Mouse (Mus musculus) c-Kit-negative CD71-positive TER-119-positive erythroid progenitor cells, embryonic 14.5 days (primary cell): ENCODE data around the gene Cacng3.

ENCODE experiments used
- DNase-seq: peaks from one replicate; pipeline ENCODE4 v3.0.0-alpha.2; 2013; ENCODE audit warnings: low read depth, low spot score

The Cacng3 gene

GRCm38 (mm10) chr7:122718540-122718939 lies 48.2 kb downstream of the Cacng3 start:
- DNase-seq = no peak

- no peak for DNase-seq
These were observed 53.1 kb downstream of the Cacng3 start for GRCm38 (mm10) chr7:122723358-122723876.

- DNase-seq = no peak
These were observed 56.1 kb downstream of the Cacng3 start for GRCm38 (mm10) chr7:122726376-122726775.

GRCm38 (mm10) chr7:122728186-122728585 lies 57.9 kb downstream of the Cacng3 start:
- DNase-seq = no peak

GRCm38 (mm10) chr7:122728846-122729245 lies 58.6 kb downstream of the Cacng3 start:
- no peak for DNase-seq

- no peak for DNase-seq
These were observed 65.0 kb downstream of the Cacng3 start for GRCm38 (mm10) chr7:122735323-122735722.

GRCm38 (mm10) chr7:122738541-122738940 lies 68.2 kb downstream of the Cacng3 start:
- DNase-seq = no peak

GRCm38 (mm10) chr7:122740663-122741062 lies 70.4 kb downstream of the Cacng3 start:
- no peak for DNase-seq

- DNase-seq = no peak
These were observed 85.8 kb downstream of the Cacng3 start for GRCm38 (mm10) chr7:122755920-122756603.

GRCm38 (mm10) chr7:122758645-122759044 lies 88.4 kb downstream of the Cacng3 start:
- DNase-seq = no peak

- no peak for DNase-seq
These were observed 94.2 kb downstream of the Cacng3 start for GRCm38 (mm10) chr7:122764506-122764905.

GRCm38 (mm10) chr7:122768292-122769020 lies 98.2 kb downstream of the Cacng3 start:
- no peak for DNase-seq

- no peak for DNase-seq
These were observed 109.3 kb downstream of the Cacng3 start for GRCm38 (mm10) chr7:122779601-122780000.

GRCm38 (mm10) chr7:122789929-122790328 lies 119.6 kb downstream of the Cacng3 start:
- DNase-seq = no peak

GRCm38 (mm10) chr7:122793655-122794346 lies 123.5 kb downstream of the Cacng3 start:
- DNase-seq = no peak

GRCm38 (mm10) chr7:122795140-122795539 lies 124.8 kb downstream of the Cacng3 start:
- DNase-seq = no peak

GRCm38 (mm10) chr7:122800821-122801220 lies 130.5 kb downstream of the Cacng3 start:
- DNase-seq = no peak

- no peak for DNase-seq
These were observed 133.7 kb downstream of the Cacng3 start for GRCm38 (mm10) chr7:122803839-122804496.

GRCm38 (mm10) chr7:122806531-122806930 lies 136.2 kb downstream of the Cacng3 start:
- no peak for DNase-seq

- no peak for DNase-seq
These were observed 143.4 kb downstream of the Cacng3 start for GRCm38 (mm10) chr7:122813724-122814123.

GRCm38 (mm10) chr7:122817565-122817964 lies 147.3 kb downstream of the Cacng3 start:
- no peak for DNase-seq
